Mouse (Mus musculus) liver, embryonic 11.5 days (tissue): ENCODE results near the gene Vps54. TPM values are rescaled to one million over a fixed set of nuclear protein-coding genes. Genes with fewer than 3 reads are reported as not detected.

Source experiments
- ATAC-seq: fragments of 200-750 bp; cut with Nextera tagmentation; replicated peaks from 2 replicates; pipeline ENCODE4 v1.8.0; 2017; ENCODE audit warnings: moderate number of reproducible peaks, mild to moderate bottlenecking, moderate TSS enrichment, moderate library complexity; ENCODE audit not compliant: low FRiP score
- DNase-seq: peaks from one replicate; pipeline ENCODE4 v3.0.0-alpha.2; 2017; ENCODE audit warnings: low spot score
- H3K27ac ChIP-seq: fragments of 300-500 bp; sonication (generic); 2 replicates; pipeline ENCODE4 v1.5.1; 2014; ENCODE audit warnings: mild to moderate bottlenecking, low read depth, low read length, control low read depth
- H3K27me3 ChIP-seq: fragments of 300-500 bp; sonication (generic); replicated peaks from 2 replicates; pipeline ENCODE4 v1.6.1; 2014; ENCODE audit warnings: low read length, mixed read lengths; ENCODE audit not compliant: control insufficient read depth, insufficient read depth
- H3K36me3 ChIP-seq: fragments of 300-500 bp; sonication (generic); 2 replicates; pipeline ENCODE4 v1.6.1; 2014; ENCODE audit warnings: mild to moderate bottlenecking, low read length, moderate library complexity, mixed read lengths; ENCODE audit not compliant: control insufficient read depth, insufficient read depth
- H3K4me1 ChIP-seq: fragments of 300-500 bp; sonication (generic); replicated peaks from 2 replicates; pipeline ENCODE4 v1.6.1; 2014; ENCODE audit warnings: low read length, mixed read lengths; ENCODE audit not compliant: control insufficient read depth, insufficient read depth
- H3K4me2 ChIP-seq: fragments of 300-500 bp; sonication (generic); 2 replicates; pipeline ENCODE4 v1.6.1; 2014; ENCODE audit warnings: mild to moderate bottlenecking, control low read depth, moderate library complexity
- H3K4me3 ChIP-seq: fragments of 300-500 bp; sonication (generic); 2 replicates; pipeline ENCODE4 v1.5.1; 2014; ENCODE audit warnings: low read depth, low read length, control low read depth
- H3K9ac ChIP-seq: fragments of 300-500 bp; sonication (generic); 2 replicates; pipeline ENCODE4 v1.6.1; 2014; ENCODE audit warnings: low read depth, low read length, control low read depth
- H3K9me3 ChIP-seq: fragments of 300-500 bp; sonication (generic); 2 replicates; pipeline ENCODE4 v1.6.1; 2016; ENCODE audit warnings: low read length, inconsistent platforms, mixed read lengths; ENCODE audit not compliant: control insufficient read depth
- WGBS: fragments of 180-500 bp; shearing (Covaris S2); extraction: QIAGEN DNeasy Blood & Tissue Kit; methylation state at CpG from one replicate; pipeline ENCODE4 v1.1.7; 2014; 5-methylcytosine and 5-hydroxymethylcytosine counted together
- polyA plus RNA-seq: library from polyadenylated mRNA; unstranded; fragments of >200 nt; fragmentation: Nextera tagmentation; extraction: Ambion mirVana; gene quantifications from 2 replicates; pipeline ENCODE4 v1.2.1, GENCODE M21; 2014

Gene Vps54
- polyA plus RNA-seq, 1 experiment from 2014 or later: 11.1 TPM

GRCm38 (mm10) chr11:21221396-21221795 is 17.7 kb upstream of the Vps54 start:
- DNase-seq (no peak), ATAC-seq (no peak)
- H3K9me3 ChIP-seq: no peaks in the 10 kb centered on the region
- H3K36me3 ChIP-seq: no peaks in the 10 kb centered on the region
- H3K4me1 ChIP-seq: no peaks in the 10 kb centered on the region
- WGBS: 82% methylated on average over 2 of the region's 2 CpGs
- H3K4me3 ChIP-seq: no peak overlapping the region
- H3K9ac ChIP-seq: no peak overlapping the region
- no peak overlapping the region for H3K27ac ChIP-seq
- H3K27me3 ChIP-seq: no peaks in the 10 kb centered on the region
- H3K4me2 ChIP-seq: no peak overlapping the region

DNA sequence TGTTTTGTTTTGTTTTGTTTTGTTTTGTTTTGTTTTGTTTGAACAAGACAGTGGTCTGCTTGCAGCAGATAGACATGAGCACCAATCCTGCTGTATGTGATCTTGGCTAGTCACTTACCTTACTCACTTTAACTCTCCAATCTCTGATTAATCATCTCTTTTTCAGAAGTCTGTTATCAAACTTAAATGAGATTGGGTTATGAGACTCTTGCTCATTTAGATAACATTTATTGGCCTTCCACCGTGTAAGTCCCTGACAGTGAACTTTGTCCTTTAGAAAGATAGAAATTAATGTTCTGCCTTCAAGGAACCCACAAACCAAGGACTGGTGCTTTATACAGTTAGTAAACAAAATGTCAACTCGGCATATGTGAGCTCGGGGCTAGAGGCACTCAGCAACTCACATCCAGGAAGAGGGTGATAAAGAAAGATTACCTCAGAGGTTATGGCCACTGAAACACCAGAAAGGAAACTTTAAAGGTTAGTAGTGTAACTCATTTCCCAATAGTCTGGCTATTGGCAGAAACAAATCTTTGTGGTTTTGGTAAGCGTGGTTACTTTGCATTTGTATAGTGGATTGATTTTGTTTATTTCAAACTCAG is 16.4 kb upstream of the Vps54 start:
- Histone ChIP-seq H3K9me3 (no peaks in the 10 kb centered on the region), H3K27me3 (no peaks in the 10 kb centered on the region), H3K4me1 (no peaks in the 10 kb centered on the region), H3K27ac (no peak overlapping the region), H3K9ac (no peak overlapping the region), H3K4me2 (no peak overlapping the region), H3K36me3 (no peaks in the 10 kb centered on the region), H3K4me3 (no peak overlapping the region)
- DNase-seq (no peak), ATAC-seq (no peak)
- WGBS: 39% methylated on average over 4 of the region's 4 CpGs

- Histone ChIP-seq H3K27ac (no peak overlapping the region), H3K4me1 (no peaks in the 10 kb centered on the region), H3K4me2 (no peak overlapping the region), H3K36me3 (no peaks in the 10 kb centered on the region), H3K27me3 (no peaks in the 10 kb centered on the region), H3K9me3 (no peaks in the 10 kb centered on the region), H3K9ac (no peak overlapping the region), H3K4me3 (no peak overlapping the region)
- WGBS: 72% methylated on average over 3 of the region's 3 CpGs
- DNase-seq (no peak), ATAC-seq (no peak)
Observed at GRCm38 (mm10) chr11:21223539-21223938, 15.5 kb upstream of the Vps54 start.

- 61% methylated on average over 6 of the region's 6 CpGs for WGBS
- no peak overlapping the region for H3K27ac ChIP-seq
Observed at GRCm38 (mm10) chr11:21224041-21224440, 15.0 kb upstream of the Vps54 start.

DNA sequence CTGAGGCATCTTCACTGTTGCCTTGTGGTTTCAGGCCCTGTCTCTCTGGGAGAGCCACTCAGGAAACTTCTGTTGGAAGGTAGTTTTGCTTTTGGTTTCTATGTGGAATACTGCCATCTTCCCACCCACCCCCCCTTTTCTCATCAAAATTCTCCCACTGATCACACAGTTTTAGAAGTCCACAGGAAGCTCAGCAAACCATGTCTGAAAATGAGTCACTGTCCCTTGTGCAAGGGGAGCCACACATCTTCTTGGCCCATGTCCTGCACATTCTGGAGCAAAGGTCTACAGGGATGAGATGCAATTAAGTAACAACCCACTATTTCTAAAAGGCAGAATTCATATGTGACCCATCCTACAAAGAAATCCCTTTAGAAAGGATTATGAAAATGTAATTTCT is 14.6 kb upstream of the Vps54 start:
- H3K4me2 ChIP-seq: no peak overlapping the region
- H3K27ac ChIP-seq: no peak overlapping the region
- no peaks in the 10 kb centered on the region for H3K4me1 ChIP-seq
- DNase-seq: no peak
- H3K27me3 ChIP-seq: no peaks in the 10 kb centered on the region
- H3K36me3 ChIP-seq: no peaks in the 10 kb centered on the region
- no peak for ATAC-seq
- H3K4me3 ChIP-seq: no peak overlapping the region
- H3K9me3 ChIP-seq: no peaks in the 10 kb centered on the region
- no peak overlapping the region for H3K9ac ChIP-seq

More at GRCm38 (mm10) chr11:21224041-21224440, 15.0 kb upstream of the Vps54 start:
- no peak for DNase-seq
- H3K9me3 ChIP-seq: no peaks in the 10 kb centered on the region
- no peaks in the 10 kb centered on the region for H3K4me1 ChIP-seq
- H3K9ac ChIP-seq: no peak overlapping the region
- no peaks in the 10 kb centered on the region for H3K36me3 ChIP-seq
- no peaks in the 10 kb centered on the region for H3K27me3 ChIP-seq
- no peak overlapping the region for H3K4me3 ChIP-seq
- no peak overlapping the region for H3K4me2 ChIP-seq
- no peak for ATAC-seq

DNA sequence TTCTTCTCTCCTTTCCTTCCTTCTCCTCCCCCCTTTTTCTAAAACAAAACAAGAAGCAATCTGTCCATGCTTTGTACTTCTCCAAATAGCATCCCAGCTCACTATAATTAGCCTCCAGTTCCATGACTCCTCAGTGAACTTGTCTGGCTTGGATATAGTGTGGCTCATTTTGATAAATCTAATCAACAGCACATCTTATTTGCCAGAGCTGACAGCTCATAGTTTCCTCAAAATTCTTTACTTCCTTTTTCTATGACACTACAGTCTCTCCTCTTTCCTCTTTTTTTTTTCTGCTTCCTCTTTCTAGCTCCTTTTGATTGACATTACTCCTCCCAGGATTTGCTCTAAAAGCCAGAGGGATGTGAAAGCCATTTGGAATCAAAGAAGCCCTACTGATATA is 14.1 kb upstream of the Vps54 start:
- H3K36me3 ChIP-seq: no peaks in the 10 kb centered on the region
- DNase-seq: no peak
- no peak overlapping the region for H3K4me2 ChIP-seq
- H3K4me1 ChIP-seq: no peaks in the 10 kb centered on the region
- no peak for ATAC-seq
- H3K4me3 ChIP-seq: no peak overlapping the region
- H3K9ac ChIP-seq: no peak overlapping the region
- no peaks in the 10 kb centered on the region for H3K27me3 ChIP-seq
- no peak overlapping the region for H3K27ac ChIP-seq
- H3K9me3 ChIP-seq: no peaks in the 10 kb centered on the region

- Histone ChIP-seq H3K36me3 (no peaks in the 10 kb centered on the region), H3K4me1 (0 out of 2 replicates have a peak, but pooled peaks cover 2% of the 10 kb centered on the region), H3K9ac (no peak overlapping the region), H3K27ac (no peak overlapping the region), H3K4me2 (no peak overlapping the region), H3K4me3 (no peak overlapping the region), H3K27me3 (no peaks in the 10 kb centered on the region), H3K9me3 (no peaks in the 10 kb centered on the region)
- ATAC-seq (no peak), DNase-seq (no peak)
Observed at GRCm38 (mm10) chr11:21235381-21235780, 3.7 kb upstream of the Vps54 start.

GRCm38 (mm10) chr11:21235821-21236220 is 3.3 kb upstream of the Vps54 start:
- 66% methylated on average over 2 of the region's 2 CpGs for WGBS
- ATAC-seq (no peak), DNase-seq (no peak)
- H3K27me3 ChIP-seq: no peaks in the 10 kb centered on the region
- H3K9me3 ChIP-seq: no peaks in the 10 kb centered on the region
- no peak overlapping the region for H3K4me3 ChIP-seq
- no peaks in the 10 kb centered on the region for H3K36me3 ChIP-seq
- peaks cover 2% of the 10 kb centered on the region; the same call in 1 of the 2 replicates for H3K4me1 ChIP-seq
- no peak overlapping the region for H3K27ac ChIP-seq
- no peak overlapping the region for H3K4me2 ChIP-seq
- no peak overlapping the region for H3K9ac ChIP-seq

GRCm38 (mm10) chr11:21236996-21237395 is 2.1 kb upstream of the Vps54 start:
- Histone ChIP-seq H3K4me3 (no peak overlapping the region), H3K9ac (no peak overlapping the region), H3K4me1 (peaks cover 5% of the 10 kb centered on the region; the same call in 1 of the 2 replicates), H3K36me3 (no peaks in the 10 kb centered on the region), H3K4me2 (no peak overlapping the region), H3K27ac (no peak overlapping the region), H3K9me3 (no peaks in the 10 kb centered on the region), H3K27me3 (no peaks in the 10 kb centered on the region)
- DNase-seq (no peak), ATAC-seq (no peak)
- 80% methylated on average over 4 of the region's 4 CpGs for WGBS
